Mouse (Mus musculus) kidney, postnatal 0 days (tissue): ENCODE measurements around the gene Dnajb12. TPM values are rescaled to one million over a fixed set of nuclear protein-coding genes. Genes with fewer than 3 reads are reported as not detected.
"Not testable (repeated sequence)": the region's sequence is repeated elsewhere in the genome, so short reads cannot be mapped to it uniquely, and the experiment has no call there.

Source experiments
- ATAC-seq: fragments of 200-750 bp; cut with Nextera tagmentation; replicated peaks from 2 replicates; pipeline ENCODE4 v1.8.0; 2017; ENCODE audit warnings: low read depth, moderate number of reproducible peaks, moderate TSS enrichment, moderate library complexity; ENCODE audit not compliant: low FRiP score
- DNase-seq: peaks from one replicate; pipeline ENCODE4 v3.0.0-alpha.2; 2016; ENCODE audit warnings: low spot score
- H3K27ac ChIP-seq: fragments of 300-500 bp; sonication (generic); 2 replicates; pipeline ENCODE4 v1.5.1; 2014; ENCODE audit warnings: mild to moderate bottlenecking
- H3K27me3 ChIP-seq: fragments of 300-500 bp; sonication (generic); 2 replicates; pipeline ENCODE4 v1.6.1; 2014; ENCODE audit warnings: low read length, mixed read lengths; ENCODE audit not compliant: insufficient read depth
- H3K36me3 ChIP-seq: fragments of 300-500 bp; sonication (generic); 2 replicates; pipeline ENCODE4 v1.6.1; 2014; ENCODE audit warnings: low read length, mixed read lengths; ENCODE audit not compliant: insufficient read depth
- H3K4me1 ChIP-seq: fragments of 300-500 bp; sonication (generic); replicated peaks from 2 replicates; pipeline ENCODE4 v1.6.1; 2014; ENCODE audit warnings: antibody characterized with exemption, low read length, mixed read lengths; ENCODE audit not compliant: insufficient read depth
- H3K4me2 ChIP-seq: fragments of 300-500 bp; sonication (generic); 2 replicates; pipeline ENCODE4 v1.6.1; 2014; ENCODE audit warnings: mild to moderate bottlenecking, low read length, moderate library complexity, mixed read lengths
- H3K4me3 ChIP-seq: fragments of 300-500 bp; sonication (generic); replicated peaks from 2 replicates; pipeline ENCODE4 v1.5.1; 2014; ENCODE audit warnings: low read depth, low read length
- H3K9ac ChIP-seq: fragments of 300-500 bp; sonication (generic); 2 replicates; pipeline ENCODE4 v1.6.1; 2014; ENCODE audit warnings: low read depth, low read length
- H3K9me3 ChIP-seq: fragments of 300-500 bp; sonication (generic); replicated peaks from 2 replicates; pipeline ENCODE4 v1.6.1; 2016; ENCODE audit warnings: low read length, inconsistent platforms, mixed read lengths
- CTCF ChIP-seq: IDR thresholded peaks from 2 replicates; pipeline ENCODE4 v1.5.1; 2016; ENCODE audit warnings: antibody characterized with exemption, low read depth, mild to moderate bottlenecking, moderate library complexity
- WGBS: fragments of 180-500 bp; shearing (Covaris S2); extraction: QIAGEN DNeasy Blood & Tissue Kit; methylation state at CpG from one replicate; pipeline ENCODE4 v1.1.7; 2014; 5-methylcytosine and 5-hydroxymethylcytosine counted together
- polyA plus RNA-seq: library from polyadenylated mRNA; unstranded; fragments of >200 nt; fragmentation: Nextera tagmentation; extraction: Ambion mirVana; gene quantifications from 2 replicates; pipeline ENCODE4 v1.2.1, GENCODE M21; 2015

Gene Dnajb12
- polyA plus RNA-seq, 1 experiment from 2014 or later: 27.9 TPM

DNA sequence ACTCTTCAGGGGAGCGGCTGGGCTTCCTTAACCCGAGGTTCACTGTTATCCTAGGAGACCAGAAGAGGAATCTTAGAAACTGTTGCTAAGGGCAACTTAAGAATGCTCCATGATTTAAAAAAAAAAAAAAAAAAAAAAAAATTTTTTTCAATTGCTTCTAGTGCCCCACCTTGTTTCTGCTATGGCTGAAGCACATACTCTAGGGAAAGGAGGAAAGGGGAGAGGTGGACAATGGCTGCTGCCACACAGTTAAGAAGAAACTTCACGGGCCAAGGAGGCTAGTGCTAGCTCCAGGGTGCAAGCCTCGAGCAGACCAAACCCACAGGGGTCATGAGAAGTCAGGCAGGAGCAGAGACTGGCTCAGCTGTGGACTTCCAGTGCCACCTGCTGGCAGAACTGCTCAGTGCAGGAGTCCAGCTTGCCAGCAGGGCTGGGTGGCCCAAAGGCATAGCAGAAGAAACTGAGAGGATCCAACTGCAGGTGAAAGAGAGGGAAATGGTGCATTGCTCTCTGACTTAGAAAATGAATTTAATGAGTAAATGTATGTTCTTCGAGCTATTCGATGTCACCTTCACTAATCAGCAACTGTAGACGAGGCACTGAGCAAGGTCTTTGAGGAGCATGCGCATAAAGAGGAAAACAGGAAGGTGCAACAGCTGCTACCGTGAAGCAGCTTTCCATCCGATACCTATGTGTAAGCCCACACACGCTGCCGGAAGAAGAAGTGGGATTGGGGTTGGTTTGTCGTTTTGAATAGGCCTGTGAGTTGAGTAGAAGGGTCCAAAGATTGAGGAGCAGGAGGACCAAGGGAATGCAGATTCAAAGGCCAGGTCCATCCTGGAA is 14.3 kb upstream of the Dnajb12 start:
- peak; percentile 61 for ATAC-seq
- WGBS: 38% methylated on average over 13 of the region's 13 CpGs
- Histone ChIP-seq H3K4me2 (no peak overlapping the region), H3K4me3 (no peak overlapping the region), H3K27me3 (no peaks in the 10 kb centered on the region), H3K36me3 (no peaks in the 10 kb centered on the region), H3K27ac (no peak overlapping the region), H3K4me1 (0 out of 2 replicates have a peak, but pooled peaks cover 6% of the 10 kb centered on the region), H3K9ac (no peak overlapping the region), H3K9me3 (no peaks in the 10 kb centered on the region)
- DNase-seq: peak; percentile 85
- peak; percentile 99 for TF ChIP-seq CTCF

DNA sequence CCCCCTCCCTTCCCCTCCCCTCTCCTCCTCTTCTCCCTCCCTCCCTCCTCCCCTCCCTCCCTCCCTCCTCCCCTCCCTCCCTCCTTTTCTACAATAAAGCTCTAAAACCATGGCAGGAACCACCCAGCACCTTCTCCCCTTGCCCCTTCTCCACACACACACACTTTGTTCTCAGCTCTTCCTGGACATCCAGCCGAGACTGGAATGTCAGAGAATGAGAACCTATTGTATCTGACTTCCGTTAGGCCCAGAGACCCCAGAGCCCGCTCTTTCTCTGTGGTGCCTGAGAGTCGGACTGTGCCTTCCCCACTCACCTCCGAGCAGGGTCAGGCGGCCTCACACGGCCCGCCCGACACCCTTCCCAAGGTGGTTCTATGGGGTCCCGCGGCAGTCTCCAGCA is 11.1 kb upstream of the Dnajb12 start:
- H3K9me3 ChIP-seq: no peaks in the 10 kb centered on the region
- no peak for ATAC-seq
- no peak overlapping the region for H3K27ac ChIP-seq
- H3K4me1 ChIP-seq: 0 out of 2 replicates have a peak, but pooled peaks cover 6% of the 10 kb centered on the region
- no peak overlapping the region for H3K9ac ChIP-seq
- H3K4me3 ChIP-seq: no peak overlapping the region
- 63% methylated on average over 11 of the region's 11 CpGs for WGBS
- TF ChIP-seq CTCF: no peak
- H3K4me2 ChIP-seq: no peak overlapping the region
- DNase-seq: no peak
- H3K27me3 ChIP-seq: no peaks in the 10 kb centered on the region
- no peaks in the 10 kb centered on the region for H3K36me3 ChIP-seq

DNA sequence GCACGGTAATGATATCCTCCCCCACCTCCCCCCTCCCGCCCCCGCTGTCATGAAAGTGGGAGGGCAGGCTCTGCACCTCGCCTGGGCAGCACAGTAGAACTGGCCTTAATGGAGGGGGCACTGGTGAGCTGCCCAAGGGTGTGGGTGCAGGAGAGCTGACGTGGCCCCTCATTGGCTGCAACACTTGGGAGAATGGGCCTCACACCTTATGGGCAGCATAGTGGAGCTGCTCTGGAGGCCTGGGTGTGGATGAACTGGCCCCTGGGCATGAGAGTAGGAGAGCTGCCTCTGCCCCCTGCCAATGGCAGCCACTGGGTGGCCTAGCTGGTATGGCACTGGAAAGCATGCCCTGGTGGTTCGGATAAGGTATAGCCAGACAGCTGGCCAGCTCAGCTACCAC is 9.3 kb upstream of the Dnajb12 start:
- ATAC-seq: peak; percentile 21; the same call in 1 of the 2 replicates
- 80% methylated on average over 6 of the region's 6 CpGs for WGBS
- Histone ChIP-seq H3K9ac (no peak overlapping the region), H3K4me2 (no peak overlapping the region), H3K9me3 (no peaks in the 10 kb centered on the region), H3K27me3 (no peaks in the 10 kb centered on the region), H3K27ac (no peak overlapping the region), H3K4me1 (no peaks in the 10 kb centered on the region), H3K4me3 (no peak overlapping the region), H3K36me3 (no peaks in the 10 kb centered on the region)
- no peak for TF ChIP-seq CTCF
- DNase-seq: no peak

DNA sequence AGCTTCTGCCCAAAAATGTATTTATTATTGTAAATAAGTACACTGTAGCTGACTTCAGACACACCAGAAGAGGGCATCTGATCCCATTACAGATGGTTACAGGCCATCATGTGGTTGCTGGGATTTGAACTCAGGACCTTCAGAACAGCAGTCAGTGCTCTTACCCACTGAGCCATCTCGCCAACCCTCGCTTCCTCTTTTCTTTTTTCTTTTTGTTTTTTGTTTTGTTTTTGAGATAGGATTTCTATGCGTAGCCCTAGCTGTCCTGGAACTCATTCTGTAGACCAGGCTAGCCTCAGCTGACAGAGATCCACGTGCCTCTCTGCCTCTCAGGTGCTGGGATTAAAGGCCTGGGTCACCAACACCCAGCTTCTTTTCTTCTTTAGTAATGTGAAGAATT is 6.7 kb upstream of the Dnajb12 start:
- not testable (repeated sequence) for H3K4me3 ChIP-seq, H3K27ac ChIP-seq, DNase-seq, H3K4me1 ChIP-seq, H3K9ac ChIP-seq, ATAC-seq, H3K4me2 ChIP-seq, H3K9me3 ChIP-seq, H3K27me3 ChIP-seq, H3K36me3 ChIP-seq
- WGBS: 91% methylated on average over 4 of the region's 4 CpGs

DNA sequence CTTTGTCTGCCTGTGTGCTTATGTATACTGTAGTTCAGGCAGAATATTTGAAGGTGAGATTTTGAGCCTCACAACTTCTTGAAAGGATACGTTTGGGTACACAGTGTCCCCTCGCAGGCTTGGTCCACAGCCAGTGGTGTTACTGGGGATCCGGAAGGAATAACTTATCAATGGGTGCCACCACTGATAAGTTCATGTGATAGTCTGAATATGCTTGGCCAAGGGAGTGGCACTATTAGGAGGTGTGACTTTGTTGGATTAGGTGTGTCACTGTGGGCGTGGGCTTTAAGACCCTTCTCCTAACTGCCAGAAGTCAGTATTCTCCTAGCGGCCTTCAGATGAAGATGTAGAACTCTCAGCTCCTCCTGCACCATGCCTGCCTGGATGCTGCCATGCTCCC is 6.2 kb upstream of the Dnajb12 start:
- TF ChIP-seq CTCF: no peak
- H3K27me3 ChIP-seq: no peaks in the 10 kb centered on the region
- H3K4me2 ChIP-seq: no peak overlapping the region
- no peaks in the 10 kb centered on the region for H3K36me3 ChIP-seq
- ATAC-seq: no peak
- H3K4me1 ChIP-seq: no peaks in the 10 kb centered on the region
- H3K27ac ChIP-seq: no peak overlapping the region
- no peak for DNase-seq
- H3K9ac ChIP-seq: no peak overlapping the region
- no peaks in the 10 kb centered on the region for H3K9me3 ChIP-seq
- no peak overlapping the region for H3K4me3 ChIP-seq
- WGBS: 91% methylated on average over 5 of the region's 5 CpGs

DNA sequence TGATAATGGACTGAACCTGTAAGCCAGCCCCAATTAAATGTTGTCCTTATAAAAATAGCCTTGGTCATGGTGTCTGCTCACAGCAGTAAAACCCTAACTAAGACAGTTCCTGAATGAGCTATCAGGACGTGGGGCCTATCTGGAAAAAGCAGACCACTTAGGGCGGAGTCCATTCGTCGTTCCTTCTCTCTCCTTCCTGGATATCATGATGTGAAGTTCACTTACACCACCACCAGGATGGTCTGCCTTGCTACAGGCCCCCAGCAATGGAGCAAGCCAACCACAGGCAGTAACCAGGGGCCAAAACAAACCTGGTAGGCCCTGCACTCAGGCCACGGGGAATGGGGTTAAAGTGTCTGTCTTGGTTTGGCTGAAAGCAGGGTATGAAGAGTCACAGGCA is 5.7 kb upstream of the Dnajb12 start:
- no peak overlapping the region for H3K4me2 ChIP-seq
- H3K4me3 ChIP-seq: no peak overlapping the region
- no peaks in the 10 kb centered on the region for H3K36me3 ChIP-seq
- no peak for TF ChIP-seq CTCF
- WGBS: 68% methylated on average over 5 of the region's 5 CpGs
- ATAC-seq (no peak), DNase-seq (no peak)
- no peaks in the 10 kb centered on the region for H3K27me3 ChIP-seq
- no peaks in the 10 kb centered on the region for H3K9me3 ChIP-seq
- H3K4me1 ChIP-seq: 0 out of 2 replicates have a peak, but pooled peaks cover 1% of the 10 kb centered on the region
- H3K9ac ChIP-seq: no peak overlapping the region
- H3K27ac ChIP-seq: no peak overlapping the region

DNA sequence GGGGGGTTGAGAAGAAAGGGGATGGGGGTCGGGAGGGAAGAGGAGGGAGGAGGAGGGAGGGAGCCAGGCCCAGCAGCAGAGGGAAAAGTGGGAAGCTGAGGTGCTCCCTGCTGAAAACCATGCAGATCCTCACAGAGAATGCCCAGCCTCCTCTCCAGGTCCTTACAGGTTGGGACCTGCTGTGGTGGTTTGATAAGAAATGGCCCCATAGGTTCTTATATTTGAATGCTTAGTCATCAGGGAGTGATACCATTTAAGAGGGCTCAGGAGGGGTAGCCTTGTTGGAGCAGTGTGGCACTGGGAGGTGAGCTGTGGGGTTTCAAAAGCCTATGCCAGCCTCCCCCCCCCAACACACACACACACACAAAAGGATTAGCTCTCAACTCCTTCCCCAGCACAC is 4.0 kb upstream of the Dnajb12 start:
- 35% methylated on average over 1 of the region's 1 CpGs for WGBS
- peaks cover 4% of the 10 kb centered on the region; the same call in 1 of the 2 replicates for H3K4me1 ChIP-seq
- no peak for DNase-seq
- no peak overlapping the region for H3K9ac ChIP-seq
- no peak overlapping the region for H3K27ac ChIP-seq
- H3K4me2 ChIP-seq: no peak overlapping the region
- no peaks in the 10 kb centered on the region for H3K9me3 ChIP-seq
- no peaks in the 10 kb centered on the region for H3K36me3 ChIP-seq
- no peak for TF ChIP-seq CTCF
- H3K4me3 ChIP-seq: no peak overlapping the region
- no peaks in the 10 kb centered on the region for H3K27me3 ChIP-seq
- ATAC-seq: no peak

DNA sequence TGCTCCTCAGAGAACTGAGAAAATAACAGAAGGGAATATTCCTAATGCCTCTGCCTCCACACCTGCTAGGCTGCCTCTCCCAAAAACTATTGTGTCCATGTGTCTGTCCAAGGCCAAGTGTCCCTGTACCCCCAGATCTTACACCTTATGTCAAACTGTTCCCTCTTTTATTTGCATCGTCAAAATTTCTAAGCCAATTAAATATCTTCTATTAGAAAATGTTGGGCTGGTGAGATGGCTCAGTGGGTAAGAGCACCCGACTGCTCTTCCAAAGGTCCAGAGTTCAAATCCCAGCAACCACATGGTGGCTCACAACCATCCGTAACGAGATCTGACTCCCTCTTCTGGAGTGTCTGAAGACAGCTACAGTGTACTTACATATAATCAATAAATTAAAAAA is 2.7 kb upstream of the Dnajb12 start:
- peaks cover 13% of the 10 kb centered on the region for H3K4me1 ChIP-seq
- WGBS: 85% methylated on average over 3 of the region's 4 CpGs
- not testable (repeated sequence) for H3K9ac ChIP-seq, H3K4me2 ChIP-seq, H3K36me3 ChIP-seq, H3K4me3 ChIP-seq, H3K27me3 ChIP-seq, ATAC-seq, H3K27ac ChIP-seq, H3K9me3 ChIP-seq, DNase-seq
